Mouse (Mus musculus) splenic B cell, adult 2 months (primary cell): ENCODE data around the gene Tmem270.

ENCODE experiments used
- DNase-seq: peaks from one replicate; pipeline ENCODE4 v3.0.0-alpha.2; 2011; ENCODE audit warnings: low read depth, low spot score
- H3K27me3 ChIP-seq: 2 replicates; pipeline ENCODE4 v1.6.1; 2012; ENCODE audit warnings: mild to moderate bottlenecking, low read length, moderate library complexity, mixed read lengths; ENCODE audit not compliant: control insufficient read depth, poor library complexity, insufficient read depth, severe bottlenecking
- H3K36me3 ChIP-seq: 2 replicates; pipeline ENCODE4 v1.6.1; 2012; ENCODE audit warnings: mild to moderate bottlenecking, low read length, moderate library complexity, mixed read lengths; ENCODE audit not compliant: control insufficient read depth, poor library complexity, insufficient read depth, severe bottlenecking

Gene Tmem270

DNA sequence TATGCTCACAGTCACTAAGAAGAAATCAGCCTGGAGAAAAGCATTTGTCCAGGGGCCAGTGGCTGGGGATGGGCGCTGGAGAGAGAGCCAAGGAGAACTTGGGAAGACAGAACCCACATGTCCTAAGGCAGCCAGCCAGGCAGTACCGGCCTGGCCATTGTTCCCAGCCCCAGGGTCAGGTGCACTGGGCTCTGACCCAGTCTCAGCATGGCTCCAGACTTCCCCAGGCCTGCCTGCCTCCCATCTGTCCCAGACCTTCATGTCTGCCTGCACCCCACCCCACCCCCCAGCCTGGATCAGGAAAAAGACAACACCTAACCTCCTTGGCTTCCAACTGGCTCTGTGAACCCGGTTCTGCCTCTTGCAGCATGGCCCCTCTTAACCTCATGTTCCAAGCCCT is 23.5 kb downstream of the Tmem270 start:
- Histone ChIP-seq H3K27me3 (no peaks in the 10 kb centered on the region), H3K36me3 (no peaks in the 10 kb centered on the region)
- no peak for DNase-seq

DNA sequence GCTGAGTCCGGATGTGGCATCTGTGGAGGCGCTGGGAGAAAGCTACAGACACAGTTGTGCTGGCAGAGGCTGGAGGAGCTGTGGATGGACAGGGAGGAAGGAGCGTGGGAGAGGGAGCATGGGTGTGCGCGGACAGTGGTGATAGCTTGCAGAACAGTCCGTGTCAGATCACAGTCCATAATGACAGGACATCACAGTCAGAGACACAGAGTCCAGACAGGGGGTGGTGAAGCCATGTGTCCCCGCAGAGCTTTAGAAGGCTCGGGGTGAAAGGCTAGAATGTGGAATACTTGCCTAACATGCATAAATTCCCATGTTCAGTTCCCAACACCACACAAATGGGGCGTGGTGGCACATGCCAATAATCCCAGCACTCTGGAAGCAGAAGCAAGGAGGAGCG is 29.7 kb downstream of the Tmem270 start:
- Histone ChIP-seq H3K36me3 (no peaks in the 10 kb centered on the region), H3K27me3 (no peaks in the 10 kb centered on the region)
- no peak for DNase-seq

DNA sequence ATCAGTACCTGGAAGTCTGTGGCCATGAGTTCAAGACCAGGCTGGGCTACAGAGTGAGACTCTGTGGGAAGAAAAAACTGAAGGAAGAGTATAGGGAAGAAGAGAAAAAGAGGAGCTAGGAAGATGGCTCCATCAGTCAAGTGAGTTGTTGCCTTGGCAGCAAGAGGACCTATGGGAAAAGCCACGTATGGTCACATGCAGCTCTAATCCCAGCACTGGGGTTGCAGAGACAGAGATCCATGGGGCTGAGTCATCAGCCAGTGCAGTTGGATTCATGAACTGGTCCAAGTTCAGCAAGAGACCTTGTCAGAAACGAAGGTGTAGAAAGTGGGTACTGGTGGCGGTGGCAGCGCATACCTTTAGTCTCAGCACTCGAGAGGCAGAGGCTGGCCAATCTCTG is 31.3 kb downstream of the Tmem270 start:
- H3K36me3 ChIP-seq: no peaks in the 10 kb centered on the region
- DNase-seq: no peak
- H3K27me3 ChIP-seq: no peaks in the 10 kb centered on the region

DNA sequence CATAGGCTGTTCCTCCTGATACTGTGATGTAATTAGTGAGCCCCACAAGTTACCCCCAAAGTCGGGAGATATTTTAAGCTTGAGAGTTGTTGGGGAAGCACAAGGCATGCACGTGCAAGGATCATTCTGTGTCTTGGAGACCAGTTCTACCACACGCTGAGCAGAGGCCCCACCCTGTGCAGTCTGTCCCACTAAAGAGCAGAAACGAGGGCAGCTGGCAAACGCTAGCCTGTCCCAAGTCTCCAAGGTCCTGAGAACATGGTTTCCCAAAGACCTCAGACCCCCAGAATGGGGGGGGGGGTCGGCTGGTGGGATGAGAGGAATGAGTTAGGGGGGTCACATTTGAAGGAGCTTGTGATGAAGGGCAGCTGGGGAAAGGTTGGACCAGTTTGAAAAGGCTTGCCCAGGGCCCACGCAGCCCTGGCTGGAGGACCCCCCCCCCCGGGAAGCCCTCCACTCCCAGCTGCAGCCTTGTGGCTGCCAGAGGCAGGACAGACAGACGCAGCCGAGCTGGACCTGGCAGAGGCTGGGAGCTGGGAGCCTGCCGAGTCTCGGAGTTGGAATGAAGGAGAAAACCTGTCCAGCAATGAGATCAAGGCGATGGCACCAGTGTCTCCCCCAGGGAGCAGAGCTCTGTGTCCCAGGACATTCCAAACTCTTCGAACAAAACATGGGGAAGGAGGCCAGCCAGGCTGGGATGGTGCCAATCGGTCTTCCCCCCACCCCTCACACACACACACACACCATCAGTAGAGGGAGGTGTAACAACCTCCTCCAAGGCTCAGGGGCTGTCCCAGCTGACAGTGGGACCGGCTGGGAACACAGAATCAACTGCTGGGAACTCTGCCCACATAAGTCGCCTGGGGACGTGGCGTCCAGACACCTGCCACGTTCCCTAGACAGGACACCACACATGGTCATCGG is 32.3 kb downstream of the Tmem270 start:
- no peaks in the 10 kb centered on the region for H3K36me3 ChIP-seq
- no peaks in the 10 kb centered on the region for H3K27me3 ChIP-seq
- DNase-seq: no peak

- no peaks in the 10 kb centered on the region for H3K36me3 ChIP-seq
- no peaks in the 10 kb centered on the region for H3K27me3 ChIP-seq
- no peak for DNase-seq
These were observed 33.5 kb downstream of the Tmem270 start for GRCm38 (mm10) chr5:134873034-134873433.

DNA sequence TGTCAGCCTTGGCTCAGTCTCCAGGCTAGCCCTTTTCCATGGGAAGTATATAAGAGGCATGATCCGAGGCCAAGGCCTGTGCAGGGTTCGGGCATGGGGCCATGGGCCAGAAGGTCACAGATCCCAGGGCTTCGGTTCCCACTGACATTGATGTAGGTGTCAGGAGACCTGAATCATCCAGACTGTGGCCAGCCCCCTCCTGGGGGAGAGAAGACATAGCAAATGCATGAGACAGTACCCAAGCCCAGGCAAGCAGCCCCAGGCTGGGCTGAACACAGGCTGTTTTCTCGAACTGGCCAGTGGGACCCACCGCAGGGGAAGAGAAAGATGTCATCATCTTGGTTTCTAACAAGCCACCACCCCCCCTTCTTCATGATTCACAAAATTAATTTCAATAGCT is 33.9 kb downstream of the Tmem270 start:
- no peak for DNase-seq

DNA sequence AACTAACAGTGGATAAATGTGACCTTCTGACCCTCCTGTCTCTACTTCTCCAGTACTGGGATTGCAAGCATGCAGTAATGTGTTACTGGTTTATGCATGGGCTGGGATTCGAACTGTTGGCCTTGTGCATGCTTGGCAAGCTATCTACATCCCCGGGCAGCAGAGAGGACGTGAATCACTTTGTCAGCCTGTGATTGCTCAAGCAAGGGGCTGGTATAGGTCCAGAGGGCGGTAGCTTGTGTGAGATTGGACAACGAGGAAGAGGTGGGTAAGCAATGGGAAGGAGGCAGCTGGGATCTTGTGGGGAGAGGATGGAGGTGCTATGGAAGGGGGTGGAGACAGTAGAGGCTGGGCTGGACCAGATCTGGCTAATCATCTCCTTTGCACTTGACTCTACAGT is 38.0 kb downstream of the Tmem270 start:
- no peak for DNase-seq
- Histone ChIP-seq H3K36me3 (no peaks in the 10 kb centered on the region), H3K27me3 (no peaks in the 10 kb centered on the region)

More for the DNA sequence above, 33.9 kb downstream of the Tmem270 start:
- H3K27me3 ChIP-seq: no peaks in the 10 kb centered on the region
- H3K36me3 ChIP-seq: no peaks in the 10 kb centered on the region

DNA sequence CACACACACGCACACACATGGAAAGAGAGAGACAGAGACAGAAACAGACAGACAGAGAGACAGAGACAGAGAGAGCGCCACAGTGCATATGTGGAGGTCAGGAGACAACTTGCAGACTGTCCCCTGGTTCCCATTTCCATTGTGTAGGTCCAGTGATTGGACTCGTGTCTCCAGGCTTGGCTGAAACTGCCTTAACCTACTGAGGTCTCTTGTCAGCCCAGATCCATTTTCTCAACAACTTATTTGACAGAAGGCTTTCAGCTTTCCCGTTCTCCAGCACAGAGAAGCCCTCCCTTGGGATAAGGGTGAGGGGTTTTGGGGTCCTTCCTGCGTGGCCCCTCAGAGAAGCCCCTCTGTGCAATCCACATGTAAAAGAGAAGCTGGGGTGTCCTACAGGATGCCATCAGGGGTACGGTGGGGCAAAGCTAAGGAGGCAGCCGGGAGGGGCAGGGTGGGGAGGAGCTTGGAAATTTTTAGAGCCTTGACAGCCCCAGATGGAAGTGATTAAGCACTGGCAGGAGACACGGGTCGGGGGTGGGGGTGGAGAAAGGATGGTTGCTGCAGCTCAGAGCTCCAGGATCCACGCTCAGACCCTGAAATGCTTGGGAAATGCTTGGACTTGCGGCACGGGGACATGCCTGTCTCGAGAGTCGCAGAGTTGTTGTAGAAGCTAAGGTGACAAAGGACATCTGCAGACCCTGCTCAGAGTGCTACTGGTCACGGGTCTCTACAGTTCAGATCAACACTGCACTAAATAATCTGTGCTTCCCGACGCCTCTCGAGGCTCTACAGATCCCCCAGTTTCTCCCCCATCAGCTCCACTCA is 39.0 kb downstream of the Tmem270 start:
- no peak for DNase-seq
- Histone ChIP-seq H3K36me3 (no peaks in the 10 kb centered on the region), H3K27me3 (no peaks in the 10 kb centered on the region)

DNA sequence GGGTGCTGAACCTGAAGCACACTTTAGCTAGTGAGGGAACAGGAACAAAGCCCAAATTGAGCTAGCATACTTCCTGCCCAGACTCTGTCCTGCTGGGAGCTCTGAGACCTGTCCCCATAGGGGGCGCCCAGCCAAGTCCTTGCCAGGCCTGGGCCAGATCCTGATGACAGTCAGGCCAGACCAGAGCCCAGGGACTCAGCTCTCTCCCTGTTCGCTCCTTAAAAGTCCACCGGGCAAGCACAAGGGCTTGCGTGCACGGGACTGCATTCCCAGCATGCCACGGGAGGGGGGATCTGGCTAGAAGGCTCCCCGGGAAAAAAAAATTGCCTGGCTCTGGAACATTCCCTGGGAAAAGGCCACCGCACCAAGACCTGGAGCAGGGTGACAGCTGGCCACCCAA is 41.4 kb downstream of the Tmem270 start:
- no peak for DNase-seq
- no peaks in the 10 kb centered on the region for H3K36me3 ChIP-seq
- H3K27me3 ChIP-seq: no peaks in the 10 kb centered on the region

DNA sequence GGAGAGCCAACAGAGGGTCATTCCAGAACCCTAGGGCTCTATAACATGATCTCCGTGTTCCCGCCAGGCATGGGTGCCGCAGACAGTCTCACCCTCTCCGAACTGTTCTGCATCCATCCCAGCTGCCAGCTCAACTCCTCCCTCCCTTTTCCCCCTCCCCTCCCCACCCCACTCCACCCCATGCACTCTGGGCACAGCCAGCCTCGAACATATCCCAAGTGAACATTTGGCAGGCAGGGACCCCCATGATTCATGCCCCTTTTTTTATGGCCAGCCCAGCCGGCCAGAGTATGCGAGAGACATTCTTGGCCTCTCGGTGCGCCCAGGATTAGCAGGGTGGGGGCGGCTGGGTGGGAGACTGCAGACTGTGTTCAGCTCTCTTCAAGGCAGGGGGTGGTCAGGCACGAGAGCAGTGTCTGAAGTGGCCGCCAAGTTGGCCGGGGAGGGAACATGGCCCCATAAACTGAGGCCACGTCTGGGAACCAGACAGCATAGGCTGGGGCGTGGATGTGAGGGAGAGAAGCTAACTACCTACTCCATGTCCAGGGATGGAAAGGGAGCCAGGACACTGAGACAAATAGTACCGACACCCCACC is 44.5 kb downstream of the Tmem270 start:
- Histone ChIP-seq H3K36me3 (no peaks in the 10 kb centered on the region), H3K27me3 (no peaks in the 10 kb centered on the region)
- DNase-seq: no peak

DNA sequence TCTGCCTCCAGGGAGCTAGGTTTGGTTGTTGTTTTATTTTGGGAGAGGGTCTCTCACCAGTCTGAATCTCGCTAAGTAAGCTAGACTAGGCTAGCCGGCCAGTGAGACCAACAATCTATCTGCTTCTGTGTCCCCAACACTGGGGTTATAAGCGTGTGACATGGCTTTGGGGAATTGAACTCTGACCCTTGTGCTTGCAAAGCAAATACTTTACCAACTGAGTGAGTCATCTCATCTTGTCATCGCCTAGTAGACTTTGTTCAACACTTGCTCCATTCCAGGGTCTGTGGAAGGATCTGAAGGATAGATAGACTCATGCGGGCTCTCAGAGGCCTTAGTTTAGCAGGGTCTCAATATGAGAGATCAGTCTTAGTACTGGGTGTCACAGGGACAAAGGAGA is 47.3 kb downstream of the Tmem270 start:
- H3K36me3 ChIP-seq: no peaks in the 10 kb centered on the region
- H3K27me3 ChIP-seq: no peaks in the 10 kb centered on the region
- no peak for DNase-seq

- H3K27me3 ChIP-seq: no peaks in the 10 kb centered on the region
- no peaks in the 10 kb centered on the region for H3K36me3 ChIP-seq
- DNase-seq: no peak
These were observed 48.2 kb downstream of the Tmem270 start for GRCm38 (mm10) chr5:134858378-134858777.

GRCm38 (mm10) chr5:134852873-134853272 is 53.7 kb downstream of the Tmem270 start:
- no peaks in the 10 kb centered on the region for H3K27me3 ChIP-seq
- DNase-seq: no peak
- no peaks in the 10 kb centered on the region for H3K36me3 ChIP-seq
